In the genomic region with DNA sequence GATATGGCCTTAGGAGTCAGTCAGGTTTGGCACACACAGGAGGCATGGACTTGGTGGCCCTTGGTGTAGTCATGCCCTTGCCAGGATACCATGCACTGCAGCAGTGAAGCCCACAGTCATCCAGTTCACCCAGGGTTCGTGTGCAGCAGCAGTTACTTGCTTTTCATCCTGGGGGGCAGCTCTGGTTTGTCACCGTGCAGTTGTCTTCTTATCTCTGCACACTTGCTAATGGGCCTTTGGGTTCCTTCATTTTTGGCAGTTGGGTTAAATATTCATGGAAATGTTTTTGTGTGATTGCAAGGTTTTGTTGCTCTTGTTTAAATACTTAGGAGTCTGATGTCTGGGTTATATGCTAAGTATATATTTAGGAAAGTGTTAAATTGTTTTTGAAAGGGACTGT, we compare ENCODE assay signal across 32 mouse cellular contexts.
"Had no signal": no experiment of that assay in that cellular context is flagged by ENCODE, and none has a peak within 500 bp of the region (broad histone marks: within the 10 kb centered on the region; RNA-seq: fewer than 3 reads in every experiment).

No protein-coding gene starts in this region.

- H3K36me3 ChIP-seq: limb, embryonic 10.5 days; limb, embryonic 12.5 days; limb, embryonic 13.5 days; limb, embryonic 15.5 days; liver, embryonic 12.5 days; liver, embryonic 15.5 days; lung, embryonic 15.5 days; midbrain, embryonic 12.5 days; midbrain, embryonic 13.5 days; midbrain, embryonic 15.5 days; neural tube, embryonic 12.5 days; neural tube, embryonic 13.5 days had no signal

- H3K4me1 ChIP-seq: limb, embryonic 10.5 days; limb, embryonic 12.5 days; limb, embryonic 13.5 days; limb, embryonic 15.5 days; liver, embryonic 12.5 days; liver, embryonic 13.5 days; liver, embryonic 15.5 days; lung, embryonic 15.5 days; midbrain, embryonic 10.5 days; midbrain, embryonic 12.5 days; midbrain, embryonic 13.5 days; midbrain, embryonic 15.5 days; neural tube, embryonic 12.5 days; neural tube, embryonic 13.5 days had no signal

- H3K4me2 ChIP-seq: limb, embryonic 12.5 days; limb, embryonic 13.5 days; limb, embryonic 15.5 days; liver, embryonic 11.5 days; liver, embryonic 12.5 days; liver, embryonic 13.5 days; liver, embryonic 15.5 days; lung, embryonic 14.5 days; lung, embryonic 15.5 days; midbrain, embryonic 11.5 days; midbrain, embryonic 12.5 days; midbrain, embryonic 13.5 days; midbrain, embryonic 15.5 days; neural tube, embryonic 12.5 days; neural tube, embryonic 13.5 days had no signal

- H3K9ac ChIP-seq: limb, embryonic 12.5 days; limb, embryonic 13.5 days; limb, embryonic 15.5 days; liver, embryonic 12.5 days; liver, embryonic 13.5 days; liver, embryonic 14.5 days; liver, embryonic 15.5 days; liver, postnatal 0 days; lung, embryonic 14.5 days; lung, embryonic 15.5 days; midbrain, embryonic 12.5 days; midbrain, embryonic 13.5 days; midbrain, embryonic 15.5 days; neural tube, embryonic 12.5 days; neural tube, embryonic 13.5 days had no signal

- ATAC-seq: liver, embryonic 12.5 days; liver, postnatal 0 days; lung, postnatal 0 days; midbrain, embryonic 13.5 days; midbrain, embryonic 15.5 days; midbrain, embryonic 16.5 days had no signal

- DNase-seq: liver; liver, embryonic 13.5 days; liver, postnatal 0 days; lung, adult 18-20 months; lung, adult 2 months; lung, embryonic 14.5 days; lung, postnatal 10 days; lung, postnatal 14 days; lung, postnatal 36 days; lung, postnatal 4 days; midbrain, embryonic 14.5 days had no signal

- H3K27me3 ChIP-seq: limb, embryonic 12.5 days; limb, embryonic 13.5 days; limb, embryonic 15.5 days; liver, embryonic 12.5 days; liver, embryonic 13.5 days; liver, embryonic 15.5 days; lung, embryonic 15.5 days; midbrain, embryonic 12.5 days; midbrain, embryonic 13.5 days; midbrain, embryonic 15.5 days; neural tube, embryonic 12.5 days; neural tube, embryonic 13.5 days had no signal

- H3K4me3 ChIP-seq: left cerebral cortex, adult 2 months; limb, embryonic 10.5 days; limb, embryonic 12.5 days; limb, embryonic 13.5 days; limb, embryonic 15.5 days; liver, embryonic 12.5 days; liver, embryonic 13.5 days; liver, embryonic 15.5 days; lung, embryonic 15.5 days; midbrain, embryonic 10.5 days; midbrain, embryonic 12.5 days; midbrain, embryonic 13.5 days; midbrain, embryonic 15.5 days; myocyte; neural tube, embryonic 12.5 days; neural tube, embryonic 13.5 days had no signal

- H3K27ac ChIP-seq: left cerebral cortex, adult 2 months; limb, embryonic 10.5 days; limb, embryonic 12.5 days; limb, embryonic 13.5 days; limb, embryonic 15.5 days; liver, embryonic 12.5 days; liver, embryonic 13.5 days; liver, embryonic 14.5 days; liver, embryonic 15.5 days; lung, embryonic 15.5 days; macrophage; midbrain, embryonic 10.5 days; midbrain, embryonic 12.5 days; midbrain, embryonic 13.5 days; midbrain, embryonic 15.5 days; neural tube, embryonic 12.5 days; neural tube, embryonic 13.5 days had no signal

- H3K9me3 ChIP-seq: limb, embryonic 10.5 days; limb, embryonic 15.5 days; liver, embryonic 12.5 days; liver, embryonic 13.5 days; lung, embryonic 15.5 days; midbrain, embryonic 10.5 days; midbrain, embryonic 12.5 days; midbrain, embryonic 15.5 days; neural tube, embryonic 12.5 days; neural tube, embryonic 13.5 days had no signal
